Mouse (Mus musculus) MEL (cell line): Measurements from ENCODE around the gene Hdgf.

Experiments used
- EP300 ChIP-seq, 2 experiments: IDR thresholded peaks; 2 replicates each; pipeline ENCODE4 v1.6.1; 2011; ENCODE audit warnings: improper control_type of control experiment in 2 of 2, low read length in 2 of 2, low read depth in 1 of 2, mild to moderate bottlenecking in 1 of 2
- NRF1 ChIP-seq: IDR thresholded peaks from 2 replicates; pipeline ENCODE4 v1.6.1; 2014; ENCODE audit warnings: low read depth, mild to moderate bottlenecking, inconsistent platforms, low read length, improper control_type of control experiment, moderate library complexity; ENCODE audit not compliant: poor library complexity, insufficient read depth, severe bottlenecking
- USF1 ChIP-seq: IDR thresholded peaks from 2 replicates; pipeline ENCODE4 v1.6.1; 2014; ENCODE audit warnings: low read depth, mild to moderate bottlenecking, inconsistent platforms, low read length, improper control_type of control experiment, moderate library complexity
- ZKSCAN1 ChIP-seq: IDR thresholded peaks from 2 replicates; pipeline ENCODE4 v1.6.1; 2012; ENCODE audit warnings: low read depth, mild to moderate bottlenecking, inconsistent platforms, low read length, improper control_type of control experiment, moderate library complexity

- TF ChIP-seq EP300 (IDR thresholded peaks at IDR 0.05; ENCODE audit: low read depth in 1 of 2, low read length in 2 of 2) (no peak), ZKSCAN1 (no peak), NRF1 (no peak), USF1 (no peak)
Observed at GRCm38 (mm10) chr3:87913891-87914290, 7.8 kb downstream of the Hdgf start.
